Mouse (Mus musculus) olfactory bulb, adult 2 months (tissue): ENCODE measurements around the gene Zcchc13. TPM values are rescaled to one million over a fixed set of nuclear protein-coding genes. Genes with fewer than 3 reads are reported as not detected.

Source experiments
- H3K27ac ChIP-seq: fragments of 200-500 bp; 2 replicates; pipeline ENCODE4 v1.5.1; 2012; ENCODE audit warnings: low read depth, low read length; ENCODE audit not compliant: insufficient read depth
- H3K4me1 ChIP-seq: fragments of 200-500 bp; 2 replicates; pipeline ENCODE4 v1.6.1; 2012; ENCODE audit warnings: low read length; ENCODE audit not compliant: control insufficient read depth, insufficient read depth
- H3K4me3 ChIP-seq: fragments of 200-500 bp; 2 replicates; pipeline ENCODE4 v1.5.1; 2012; ENCODE audit warnings: mild to moderate bottlenecking, low read depth, low read length, moderate library complexity; ENCODE audit not compliant: insufficient read depth
- CTCF ChIP-seq: fragments of 200-500 bp; IDR thresholded peaks from 2 replicates; pipeline ENCODE4 v1.5.1; 2012; ENCODE audit warnings: low read depth, mild to moderate bottlenecking, low read length, moderate library complexity; ENCODE audit not compliant: insufficient read depth
- POLR2A ChIP-seq: fragments of 200-500 bp; IDR thresholded peaks from 2 replicates; pipeline ENCODE4 v1.6.1; 2012; ENCODE audit warnings: mild to moderate bottlenecking, low read depth, low read length, moderate library complexity; ENCODE audit not compliant: insufficient read depth
- WGBS: fragments of 180-500 bp; shearing (Covaris S2); methylation state at CpG from one replicate; pipeline ENCODE4 v1.1.7; 2018; 5-methylcytosine and 5-hydroxymethylcytosine counted together
- polyA plus RNA-seq: library from polyadenylated mRNA; stranded (reverse); fragments of >200 nt; gene quantifications from 2 replicates; pipeline ENCODE4 v1.2.4, GENCODE M21; 2012; ENCODE audit warnings: low replicate concordance; ENCODE audit not compliant: missing spikeins, insufficient read depth, insufficient read length

Gene Zcchc13
- polyA plus RNA-seq, 1 experiment: not detected

- no peak overlapping the region for H3K4me3 ChIP-seq
- no peak for TF ChIP-seq CTCF
- no peak for TF ChIP-seq POLR2A
- H3K27ac ChIP-seq: no peak overlapping the region
- no peaks in the 10 kb centered on the region for H3K4me1 ChIP-seq
Observed at GRCm38 (mm10) chrX:103670245-103670644, 39.9 kb downstream of the Zcchc13 start.

GRCm38 (mm10) chrX:103673761-103674160, 43.4 kb downstream of the Zcchc13 start:
- Histone ChIP-seq H3K4me3 (no peak overlapping the region), H3K4me1 (no peaks in the 10 kb centered on the region), H3K27ac (no peak overlapping the region)
- TF ChIP-seq POLR2A: no peak
- TF ChIP-seq CTCF: no peak
- 90% methylated on average over 3 of the region's 3 CpGs for WGBS

GRCm38 (mm10) chrX:103674674-103675073, 44.3 kb downstream of the Zcchc13 start:
- Histone ChIP-seq H3K4me3 (no peak overlapping the region), H3K27ac (no peak overlapping the region), H3K4me1 (no peaks in the 10 kb centered on the region)
- TF ChIP-seq CTCF: no peak
- TF ChIP-seq POLR2A: no peak
- 31% methylated on average over 2 of the region's 2 CpGs for WGBS

Other genes starting within 250 kb of the Zcchc13 start
- gene Tsx, start 216.1 kb upstream of the Zcchc13 start, polyA plus RNA-seq: not detected in 2 replicates
- gene Gm26992, start 208.6 kb upstream of the Zcchc13 start, polyA plus RNA-seq: not detected in 2 replicates
- not detected in 2 replicates for gene Slc16a2, start 191.4 kb downstream of the Zcchc13 start, polyA plus RNA-seq